Mouse (Mus musculus) embryonic fibroblast, embryonic 13.5 days (primary cell): Measurements from ENCODE around the gene Rbmy. TPM values are rescaled to one million over a fixed set of nuclear protein-coding genes. Genes with fewer than 3 reads are reported as not detected.
"Not testable (repeated sequence)": the region's sequence is repeated elsewhere in the genome, so short reads cannot be mapped to it uniquely, and the experiment has no call there.

ENCODE experiments used
- H3K27ac ChIP-seq: 2 replicates; pipeline ENCODE4 v1.5.1; 2012; ENCODE audit warnings: low read length, control low read depth, inconsistent platforms; ENCODE audit not compliant: insufficient read depth
- H3K4me1 ChIP-seq: 2 replicates; pipeline ENCODE4 v1.6.1; 2011; ENCODE audit warnings: low read length; ENCODE audit not compliant: control insufficient read depth, insufficient read depth
- H3K4me3 ChIP-seq: 2 replicates; pipeline ENCODE4 v1.5.1; 2011; ENCODE audit warnings: mild to moderate bottlenecking, control low read depth, low read length; ENCODE audit not compliant: insufficient read depth
- polyA plus RNA-seq: library from polyadenylated mRNA; stranded (reverse); fragments of >200 nt; gene quantifications from 2 replicates; pipeline ENCODE4 v1.2.4, GENCODE M21; 2011; ENCODE audit warnings: low read depth; ENCODE audit not compliant: missing spikeins, insufficient read length

Rbmy gene
- not detected in 2 replicates for polyA plus RNA-seq

DNA sequence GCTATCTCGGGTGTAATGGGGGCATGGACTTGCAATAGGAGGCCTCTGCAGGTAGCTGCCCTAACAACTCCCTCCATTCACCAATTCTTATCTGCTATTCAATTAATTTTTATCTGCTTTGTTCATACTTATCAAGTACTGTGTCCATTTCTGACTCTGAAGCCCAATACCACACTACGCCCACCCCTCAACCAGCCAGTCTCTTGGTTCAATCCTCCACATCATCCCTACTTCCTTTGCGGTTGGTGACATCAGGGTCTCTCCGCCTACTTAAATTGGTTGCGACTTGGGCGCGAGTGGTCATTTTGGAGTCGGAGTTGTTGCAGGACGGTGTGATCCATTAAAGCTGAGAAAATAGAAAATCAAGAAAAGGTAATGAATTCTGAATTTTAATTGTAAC is at the start of gene Rbmy, which contains the start of gene Gm10256:
Gene Rbmy (plus strand): TSS at position 301 of the 400 bp plus-strand sequence.
Gene Gm10256 (plus strand): TSS at position 320 of the 400 bp plus-strand sequence.
- not testable (repeated sequence) for H3K27ac ChIP-seq, H3K4me1 ChIP-seq, H3K4me3 ChIP-seq

DNA sequence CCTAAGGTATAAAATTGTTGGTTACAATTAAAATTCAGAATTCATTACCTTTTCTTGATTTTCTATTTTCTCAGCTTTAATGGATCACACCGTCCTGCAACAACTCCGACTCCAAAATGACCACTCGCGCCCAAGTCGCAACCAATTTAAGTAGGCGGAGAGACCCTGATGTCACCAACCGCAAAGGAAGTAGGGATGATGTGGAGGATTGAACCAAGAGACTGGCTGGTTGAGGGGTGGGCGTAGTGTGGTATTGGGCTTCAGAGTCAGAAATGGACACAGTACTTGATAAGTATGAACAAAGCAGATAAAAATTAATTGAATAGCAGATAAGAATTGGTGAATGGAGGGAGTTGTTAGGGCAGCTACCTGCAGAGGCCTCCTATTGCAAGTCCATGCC is 34.4 kb upstream of the Rbmy start, which contains the start of gene Gm4064:
Gene Gm4064 (minus strand): TSS at position 101 of the 400 bp plus-strand sequence.
- not testable (repeated sequence) for H3K4me1 ChIP-seq, H3K4me3 ChIP-seq, H3K27ac ChIP-seq

Other genes starting within 250 kb of the Rbmy start
- not detected in 2 replicates for gene H2al2c, start 231.6 kb upstream of the Rbmy start, polyA plus RNA-seq
- gene Sry, start 167.0 kb upstream of the Rbmy start, polyA plus RNA-seq: not detected in 2 replicates
- not detected in 2 replicates for gene H2al2b, start 110.0 kb upstream of the Rbmy start, polyA plus RNA-seq
- not detected in 2 replicates for gene Gm4064, start 34.5 kb upstream of the Rbmy start, polyA plus RNA-seq
- not detected in 2 replicates for gene Gm10256, start within 50 bp of the Rbmy start, polyA plus RNA-seq
- not detected in 2 replicates for gene Gm10352, start 70.3 kb downstream of the Rbmy start, polyA plus RNA-seq
- gene Gm29289, start 101.9 kb downstream of the Rbmy start, polyA plus RNA-seq: not detected in 2 replicates